Mouse (Mus musculus) liver, postnatal 0 days (tissue): ENCODE data around the gene Npsr1.

ENCODE experiments used
- CTCF ChIP-seq: sonication (generic); IDR thresholded peaks from 2 replicates; pipeline ENCODE4 v1.5.1; 2016; ENCODE audit warnings: antibody characterized with exemption, low read depth
- EP300 ChIP-seq: IDR thresholded peaks from 2 replicates; pipeline ENCODE4 v1.6.1; 2016; ENCODE audit warnings: antibody characterized with exemption, low read depth, mild to moderate bottlenecking

DNA sequence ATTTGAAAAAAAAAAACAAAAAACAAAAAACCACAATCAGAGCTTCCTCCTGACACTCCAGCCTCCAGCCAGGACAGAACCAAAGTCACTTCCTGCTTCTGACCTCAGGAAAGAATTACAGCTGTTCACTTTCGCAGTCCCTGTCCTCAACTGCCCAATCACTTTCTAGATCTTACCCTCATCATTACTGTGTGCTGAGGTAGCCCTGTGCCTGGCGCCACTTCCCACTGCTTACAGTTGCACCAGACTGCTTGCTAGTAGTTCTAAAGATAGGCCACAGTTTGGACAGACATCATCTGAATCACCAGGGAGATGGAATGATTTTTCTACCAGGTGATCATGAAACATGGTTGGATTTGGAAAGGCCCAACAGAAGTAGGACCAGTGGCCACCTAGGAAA lies 251.7 kb downstream of the Npsr1 start:
- no peak for TF ChIP-seq CTCF
- no peak for TF ChIP-seq EP300
